Mouse (Mus musculus): ENCODE data around the gene Sat2. TPM values are rescaled to one million over a fixed set of nuclear protein-coding genes. Genes with fewer than 3 reads are reported as not detected.
A peak's percentile ranks its signal among the peaks of the same experiment; 100 is the strongest.

Gene Sat2
- total and polyA plus RNA-seq, 3 experiments, result not detected

- dilution Hi-C loops (cut with MboI; ENCODE audit: extremely low pct_ligation_motif_present, extremely low pct_unique_long_range_greater_than_20kb, low sequenced_read_pairs), result no loop called here
- H3K9ac ChIP-seq (ENCODE audit: insufficient read depth, low read depth), result no peak overlapping the region
- DNase-seq (ENCODE audit: extremely low read depth), result no peak
These were observed 22.4 kb upstream of the Sat2 start for GRCm38 (mm10) chr11:69599436-69599835.

GRCm38 (mm10) chr11:69600098-69600497 lies 21.7 kb upstream of the Sat2 start:
- Histone ChIP-seq H3K9ac (ENCODE audit: insufficient read depth, low read depth) (no peak overlapping the region), H3K4me3 (replicated peaks in 1 of 3; ENCODE audit: low read depth in 2 of 3, low read length in 2 of 3, poor library complexity in 1 of 3) (no peak overlapping the region), H3K27ac (ENCODE audit: insufficient read depth, low read depth) (no peak overlapping the region), H3K4me2 (ENCODE audit: insufficient read depth, low read depth, poor library complexity, severe bottlenecking) (no peak overlapping the region), H3K27me3 (replicated peaks) (peaks cover 44% of the 10 kb centered on the region), H3K9me3 (replicated peaks; ENCODE audit: low read length) (no peaks in the 10 kb centered on the region), H3K79me2 (replicated peaks; ENCODE audit: control insufficient read depth, extremely low read depth, insufficient read depth, poor library complexity, severe bottlenecking) (no peaks in the 10 kb centered on the region), H3K4me1 (ENCODE audit: control insufficient read depth in 1 of 2, insufficient read depth in 2 of 2) (peaks cover under 1 to 5% of the 10 kb centered on the region in 2 experiments; a peak in 2 of 4 replicates), H3K36me3 (replicated peaks in 1 of 2; ENCODE audit: control insufficient read depth in 1 of 2, insufficient read depth in 1 of 2, low read length in 1 of 2) (peaks cover 0 to 3% of the 10 kb centered on the region in 2 experiments)
- peak; percentile 52; the same call in 1 of the 2 replicates for TF ChIP-seq CHD2 (IDR thresholded peaks at IDR 0.05; ENCODE audit: low read length)
- no peak for TF ChIP-seq NRF1 (IDR thresholded peaks at IDR 0.05; ENCODE audit: low read depth, low read length)
- DNase-seq (ENCODE audit: extremely low read depth), result no peak
- dilution Hi-C loops (cut with MboI; ENCODE audit: extremely low pct_ligation_motif_present, extremely low pct_unique_long_range_greater_than_20kb, low sequenced_read_pairs), result no loop called here
- in situ Hi-C loops (cut with MboI; ENCODE audit: low pct_ligation_motif_present, low pct_unique_long_range_greater_than_20kb, low sequenced_read_pairs), result no loop called here

More at GRCm38 (mm10) chr11:69599436-69599835, 22.4 kb upstream of the Sat2 start:
- no peak; the same call in 1 of the 2 replicates for TF ChIP-seq RAD21 (IDR thresholded peaks at IDR 0.05; ENCODE audit: low read depth, low read length)
- TF ChIP-seq CHD1 (IDR thresholded peaks at IDR 0.05; ENCODE audit: low read depth, low read length), result no peak
- TF ChIP-seq CHD2 (IDR thresholded peaks at IDR 0.05; ENCODE audit: low read length), result no peak
- no peak for TF ChIP-seq ZMIZ1 (IDR thresholded peaks at IDR 0.05; ENCODE audit: low read depth, low read length)
- TF ChIP-seq MAX (IDR thresholded peaks at IDR 0.05; ENCODE audit: low read length), result no peak
- no peak for TF ChIP-seq ZNF384 (IDR thresholded peaks at IDR 0.05; ENCODE audit: low read depth, low read length)
- TF ChIP-seq GABPA (IDR thresholded peaks at IDR 0.05; ENCODE audit: insufficient replicate concordance, low read depth, low read length), result no peak
- TF ChIP-seq MYC (IDR thresholded peaks at IDR 0.05; ENCODE audit: low read depth, low read length), result no peak
- no peak for TF ChIP-seq BHLHE40 (IDR thresholded peaks at IDR 0.05; ENCODE audit: low read depth, low read length)
- TF ChIP-seq USF2 (conservative IDR thresholded peaks at IDR 0.05; ENCODE audit: low read depth, low read length), result no peak
- TF ChIP-seq ZKSCAN1 (IDR thresholded peaks at IDR 0.05; ENCODE audit: borderline replicate concordance, low read depth, low read length), result no peak
- no peak for TF ChIP-seq ZC3H11A (IDR thresholded peaks at IDR 0.05; ENCODE audit: low read depth, low read length)
- TF ChIP-seq NRF1 (IDR thresholded peaks at IDR 0.05; ENCODE audit: low read depth, low read length), result no peak
- no peak for TF ChIP-seq KAT2A (IDR thresholded peaks at IDR 0.05; ENCODE audit: insufficient replicate concordance, low read length)
- peak; percentile 16 for TF ChIP-seq SMC3 (IDR thresholded peaks at IDR 0.05; ENCODE audit: low read depth, low read length)
- TF ChIP-seq MAFK (IDR thresholded peaks at IDR 0.05; ENCODE audit: insufficient replicate concordance, low read length), result no peak
- TF ChIP-seq CTCF (conservative IDR thresholded peaks at IDR 0.05 in 1 of 2, IDR thresholded peaks at IDR 0.05 in 1 of 2; ENCODE audit: low read depth in 2 of 2, low read length in 2 of 2), result peak in 1 of 2 experiments; percentile 40; a peak in 2 of 4 replicates
- Histone ChIP-seq H3K9me3 (replicated peaks; ENCODE audit: low read length) (no peaks in the 10 kb centered on the region), H3K27me3 (replicated peaks) (peaks cover 37% of the 10 kb centered on the region), H3K79me2 (replicated peaks; ENCODE audit: control insufficient read depth, extremely low read depth, insufficient read depth, poor library complexity, severe bottlenecking) (no peaks in the 10 kb centered on the region), H3K36me3 (replicated peaks in 1 of 2; ENCODE audit: control insufficient read depth in 1 of 2, insufficient read depth in 1 of 2, low read length in 1 of 2) (peaks cover 3 to 8% of the 10 kb centered on the region in 2 experiments), H3K4me3 (replicated peaks in 1 of 3; ENCODE audit: low read depth in 2 of 3, low read length in 2 of 3, poor library complexity in 1 of 3) (no peak overlapping the region), H3K4me1 (ENCODE audit: control insufficient read depth in 1 of 2, insufficient read depth in 2 of 2) (peaks cover 0 to 5% of the 10 kb centered on the region in 2 experiments; a peak in 1 of 4 replicates), H3K27ac (ENCODE audit: insufficient read depth, low read depth) (no peak overlapping the region), H3K4me2 (ENCODE audit: insufficient read depth, low read depth, poor library complexity, severe bottlenecking) (no peak overlapping the region)
- in situ Hi-C loops (cut with MboI; ENCODE audit: low pct_ligation_motif_present, low pct_unique_long_range_greater_than_20kb, low sequenced_read_pairs), result no loop called here

Measured in CH12.LX (cell line).